Mouse (Mus musculus) lung, postnatal 25 days (tissue): ENCODE results near the gene Gpr68.

ENCODE experiments used
- DNase-seq: peaks from one replicate; pipeline ENCODE4 v3.0.0; 2022; ENCODE audit warnings: low spot score

Gpr68 gene

GRCm38 (mm10) chr12:100910731-100911130, 2.7 kb upstream of the Gpr68 start:
- DNase-seq = no peak

GRCm38 (mm10) chr12:100909765-100910164, 1.8 kb upstream of the Gpr68 start:
- no peak for DNase-seq

- DNase-seq = no peak
Observed at GRCm38 (mm10) chr12:100908298-100909034, 468 bp upstream of the Gpr68 start.

GRCm38 (mm10) chr12:100906861-100907260, 1.1 kb downstream of the Gpr68 start:
- no peak for DNase-seq

GRCm38 (mm10) chr12:100903761-100904160, 4.2 kb downstream of the Gpr68 start:
- DNase-seq = peak; percentile 33

- DNase-seq = no peak
Observed at GRCm38 (mm10) chr12:100901386-100901785, 6.6 kb downstream of the Gpr68 start.

- no peak for DNase-seq
Observed at GRCm38 (mm10) chr12:100900901-100901300, 7.1 kb downstream of the Gpr68 start.

- no peak for DNase-seq
Observed at GRCm38 (mm10) chr12:100899111-100899640, 8.8 kb downstream of the Gpr68 start.

GRCm38 (mm10) chr12:100897736-100898650, 10.0 kb downstream of the Gpr68 start:
- no peak for DNase-seq

GRCm38 (mm10) chr12:100896661-100897060, 11.3 kb downstream of the Gpr68 start:
- no peak for DNase-seq

GRCm38 (mm10) chr12:100895504-100895903, 12.5 kb downstream of the Gpr68 start:
- DNase-seq = no peak

- DNase-seq = no peak
Observed at GRCm38 (mm10) chr12:100890548-100890947, 17.4 kb downstream of the Gpr68 start.

GRCm38 (mm10) chr12:100887801-100888258, 20.2 kb downstream of the Gpr68 start:
- peak; percentile 22 for DNase-seq

- no peak for DNase-seq
Observed at GRCm38 (mm10) chr12:100886877-100887276, 21.1 kb downstream of the Gpr68 start.

GRCm38 (mm10) chr12:100885585-100885984, 22.4 kb downstream of the Gpr68 start:
- DNase-seq = no peak

- DNase-seq = peak; percentile 42
Observed at GRCm38 (mm10) chr12:100883168-100883567, 24.8 kb downstream of the Gpr68 start.

GRCm38 (mm10) chr12:100878556-100878955, 29.4 kb downstream of the Gpr68 start:
- peak; percentile 10 for DNase-seq

- no peak for DNase-seq
Observed at GRCm38 (mm10) chr12:100877936-100878335, 30.1 kb downstream of the Gpr68 start.

GRCm38 (mm10) chr12:100875960-100876359, 32.0 kb downstream of the Gpr68 start:
- no peak for DNase-seq

- DNase-seq = no peak
Observed at GRCm38 (mm10) chr12:100875553-100875952, 32.4 kb downstream of the Gpr68 start.

- DNase-seq = no peak
Observed at GRCm38 (mm10) chr12:100873612-100874011, 34.4 kb downstream of the Gpr68 start.

GRCm38 (mm10) chr12:100871841-100872240, 36.2 kb downstream of the Gpr68 start:
- DNase-seq = no peak

- DNase-seq = no peak
Observed at GRCm38 (mm10) chr12:100871234-100871633, 36.8 kb downstream of the Gpr68 start.
